Mouse (Mus musculus): ENCODE measurements around the gene Fcgr2b.
A peak's percentile ranks its signal among the peaks of the same experiment; 100 is the strongest.

Gene Fcgr2b

DNA sequence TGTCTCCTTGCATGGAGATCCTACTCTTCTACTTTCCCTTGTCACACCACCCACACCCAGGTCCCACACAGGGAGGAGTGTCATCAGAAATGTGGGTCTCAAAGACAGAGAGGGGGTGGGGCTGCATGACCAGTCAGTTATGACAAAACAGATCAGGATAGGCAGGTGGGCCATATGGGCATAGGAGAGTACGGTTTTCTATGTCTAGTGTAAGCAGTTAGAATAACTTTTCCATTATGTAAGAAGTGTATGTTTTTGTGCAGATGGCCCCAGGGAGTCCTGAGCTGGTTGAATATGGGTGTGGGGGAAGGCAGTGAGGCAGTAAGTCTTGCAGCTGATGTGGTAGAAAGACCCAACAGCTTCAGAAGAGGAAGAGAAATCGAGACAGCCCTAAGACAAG is 47.9 kb downstream of the Fcgr2b start:
- no peak for DNase-seq (ENCODE audit: extremely low read depth, insufficient read length, low spot score)

DNA sequence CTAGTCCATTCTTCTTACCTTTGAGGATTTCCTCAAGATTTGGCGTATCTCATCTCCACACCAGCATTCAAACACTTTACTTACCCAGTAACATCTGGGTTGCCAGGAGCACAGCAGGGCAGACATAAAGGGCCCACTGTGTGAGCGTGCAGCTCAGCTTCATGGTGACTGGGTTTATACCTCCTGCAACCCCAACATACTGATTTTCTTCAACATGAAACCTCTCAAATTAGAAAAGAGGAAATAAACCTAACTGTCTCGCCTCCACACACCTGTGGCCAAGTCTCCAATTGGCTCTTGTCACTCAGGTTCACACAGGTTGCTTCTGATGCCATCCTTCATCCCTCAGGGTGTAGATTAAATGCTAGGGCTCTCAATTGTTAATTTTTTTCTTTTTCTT is 49.0 kb downstream of the Fcgr2b start, which contains the start of gene Fcrla:
Fcrla (minus strand) TSS at position 206 of the 400 bp plus-strand sequence.
- DNase-seq (ENCODE audit: extremely low read depth, insufficient read length, low spot score) = no peak

DNA sequence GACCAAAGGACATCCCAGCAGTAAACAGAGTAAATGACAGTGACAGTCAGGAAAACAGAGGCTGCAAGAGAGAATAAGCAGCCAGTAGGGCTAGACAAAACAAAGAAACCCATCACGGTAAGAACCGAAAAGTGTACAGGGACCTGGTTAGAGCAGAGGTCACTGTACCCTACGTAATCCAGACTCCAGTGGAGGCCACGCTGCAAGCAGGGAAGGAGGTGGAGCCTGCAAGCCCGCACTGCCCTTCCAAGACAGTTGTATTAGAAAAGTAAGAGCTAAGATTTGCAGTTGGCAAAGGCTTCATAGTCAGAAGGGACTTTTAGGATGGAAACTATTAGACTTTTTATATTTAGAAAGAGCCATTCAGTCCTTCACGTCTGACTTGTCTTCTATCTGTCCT is 49.4 kb downstream of the Fcgr2b start:
- DNase-seq (ENCODE audit: extremely low read depth, insufficient read length, low spot score) = no peak

DNA sequence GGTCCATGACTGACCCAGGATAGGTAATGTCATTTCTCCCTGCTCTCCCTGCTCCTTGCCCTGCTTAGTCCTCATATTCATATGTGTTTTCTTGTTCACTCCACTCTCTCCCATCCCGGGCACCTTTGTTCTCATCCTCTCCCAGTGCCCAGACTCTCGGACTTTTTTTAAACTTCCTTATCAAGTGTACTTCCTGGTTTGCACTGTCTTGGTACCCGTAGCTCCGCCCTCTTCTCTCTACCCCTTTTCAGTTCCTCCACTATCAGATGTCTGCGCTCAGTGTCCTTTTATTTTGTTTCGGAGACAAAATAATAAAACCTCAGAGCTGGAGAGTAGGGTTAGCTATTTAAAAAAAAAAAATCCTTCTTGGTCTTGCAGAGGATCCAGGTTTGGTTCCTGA is 51.9 kb downstream of the Fcgr2b start:
- DNase-seq (ENCODE audit: extremely low read depth, insufficient read length, low spot score) = no peak

DNA sequence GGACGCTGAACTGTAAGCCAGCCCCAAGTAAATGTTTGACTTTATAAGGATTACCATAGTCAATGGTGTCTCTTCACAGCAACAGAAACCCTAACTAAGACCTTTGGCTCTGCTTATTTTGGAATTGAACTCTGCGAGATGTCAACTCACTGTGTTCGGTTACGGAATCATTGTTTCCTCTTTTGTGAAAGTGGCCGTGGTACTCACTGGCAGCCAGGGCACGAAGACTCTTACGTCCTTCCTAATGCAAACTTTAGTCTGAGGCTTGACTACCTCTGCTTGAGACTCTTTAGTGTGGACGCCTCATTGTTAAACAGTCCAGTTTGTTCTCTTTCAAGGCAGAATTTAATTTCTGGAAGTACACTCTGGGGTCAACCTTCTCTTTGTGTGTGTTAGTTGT is 57.0 kb downstream of the Fcgr2b start:
- DNase-seq (ENCODE audit: extremely low read depth, insufficient read length, low spot score) = no peak

DNA sequence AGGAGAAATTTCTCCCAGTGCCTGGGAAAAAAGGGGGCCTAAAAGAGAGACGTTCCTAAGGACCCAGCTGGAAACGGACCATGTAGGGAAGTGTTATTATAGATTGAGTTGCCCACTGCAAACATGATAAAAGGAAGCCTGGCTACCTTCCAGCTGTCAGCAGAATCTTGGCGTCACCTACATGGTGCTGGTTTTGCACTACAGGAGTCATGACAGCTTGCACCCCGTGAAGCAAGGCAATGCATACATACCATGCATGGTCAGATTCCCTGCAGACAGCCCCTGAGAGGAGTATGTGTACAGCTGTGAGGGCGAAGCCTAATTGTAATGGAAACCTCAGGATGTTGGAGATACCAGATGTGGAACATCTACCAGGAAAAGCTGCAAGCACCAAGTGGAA is 60.7 kb downstream of the Fcgr2b start:
- DNase-seq (ENCODE audit: extremely low read depth, insufficient read length, low spot score) = no peak

DNA sequence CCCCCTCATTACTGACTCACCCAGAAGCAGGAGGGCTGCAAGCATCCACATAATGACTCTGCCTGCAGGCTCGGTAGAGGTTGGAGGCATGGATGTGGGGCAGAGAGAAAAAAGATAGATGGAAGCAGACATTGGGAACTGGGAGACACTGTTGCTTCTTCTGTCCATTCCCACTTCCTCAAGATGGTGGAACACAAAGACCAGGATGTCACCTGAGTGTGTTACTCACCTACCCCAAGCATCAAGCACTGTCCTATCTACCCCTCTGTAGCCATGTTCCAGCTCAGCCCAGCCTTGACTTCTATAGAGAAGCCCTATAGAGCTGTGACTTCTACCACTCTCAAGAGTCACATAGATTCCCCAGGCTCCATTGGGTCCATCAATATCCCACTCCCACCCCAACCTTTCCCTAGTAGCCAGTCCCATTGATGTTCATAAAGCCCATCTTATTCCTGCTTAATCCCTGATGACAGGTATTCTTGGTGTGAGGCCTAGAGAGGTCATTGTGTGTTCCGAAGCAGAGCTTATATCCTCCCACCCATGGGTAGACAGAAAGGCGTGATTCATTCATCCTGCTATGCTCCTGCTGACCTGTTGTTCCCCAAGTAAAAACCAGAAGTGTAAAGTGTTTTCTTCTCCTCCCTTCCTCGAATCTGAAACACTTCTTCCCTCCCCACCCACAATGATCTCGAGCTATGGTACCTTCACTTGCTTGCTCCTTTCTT is 63.3 kb downstream of the Fcgr2b start, which contains the start of gene Fcrlb:
Fcrlb (minus strand) TSS at position 51 of the 725 bp plus-strand sequence.
- no peak for DNase-seq (ENCODE audit: extremely low read depth, insufficient read length, low spot score)

DNA sequence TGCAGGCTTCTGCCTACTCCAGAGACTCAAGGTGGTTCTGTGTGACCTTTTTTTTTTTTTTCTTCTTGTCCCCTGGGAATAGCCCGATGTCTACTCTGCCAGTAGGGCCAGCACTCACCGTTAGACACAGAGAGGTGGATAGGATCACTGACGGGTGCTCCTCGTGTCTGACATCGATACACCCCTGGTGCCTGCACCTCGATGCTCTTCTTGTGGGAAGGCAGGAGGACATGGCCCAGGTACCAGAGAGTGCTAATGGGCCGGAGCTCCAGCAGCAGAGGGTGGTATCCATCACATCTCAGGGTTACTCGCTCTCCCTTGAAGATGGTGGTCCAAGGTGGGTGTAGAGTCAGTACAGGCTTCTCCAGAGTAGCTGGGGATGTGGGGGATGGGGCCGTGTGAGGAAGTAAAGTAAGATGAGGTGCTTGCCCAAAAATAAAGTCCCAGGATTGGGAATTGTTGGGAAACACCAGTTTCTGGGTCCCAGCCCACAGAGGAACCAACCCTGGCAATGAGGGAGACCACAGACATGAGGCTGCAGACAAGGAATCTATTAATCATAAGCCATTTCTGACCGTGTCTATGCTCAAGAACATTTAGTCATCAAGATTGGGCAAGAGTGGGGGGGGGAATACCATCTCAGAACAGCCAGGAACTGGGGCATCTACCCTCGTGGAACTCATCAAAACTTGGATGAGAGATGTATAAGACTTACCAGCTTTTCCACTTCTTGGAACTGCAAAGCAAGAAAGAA is 64.3 kb downstream of the Fcgr2b start:
- peak; percentile 77 for DNase-seq (ENCODE audit: extremely low read depth, insufficient read length, low spot score)
